Mouse (Mus musculus): ENCODE measurements around the gene Asic4.

The Asic4 gene

DNA sequence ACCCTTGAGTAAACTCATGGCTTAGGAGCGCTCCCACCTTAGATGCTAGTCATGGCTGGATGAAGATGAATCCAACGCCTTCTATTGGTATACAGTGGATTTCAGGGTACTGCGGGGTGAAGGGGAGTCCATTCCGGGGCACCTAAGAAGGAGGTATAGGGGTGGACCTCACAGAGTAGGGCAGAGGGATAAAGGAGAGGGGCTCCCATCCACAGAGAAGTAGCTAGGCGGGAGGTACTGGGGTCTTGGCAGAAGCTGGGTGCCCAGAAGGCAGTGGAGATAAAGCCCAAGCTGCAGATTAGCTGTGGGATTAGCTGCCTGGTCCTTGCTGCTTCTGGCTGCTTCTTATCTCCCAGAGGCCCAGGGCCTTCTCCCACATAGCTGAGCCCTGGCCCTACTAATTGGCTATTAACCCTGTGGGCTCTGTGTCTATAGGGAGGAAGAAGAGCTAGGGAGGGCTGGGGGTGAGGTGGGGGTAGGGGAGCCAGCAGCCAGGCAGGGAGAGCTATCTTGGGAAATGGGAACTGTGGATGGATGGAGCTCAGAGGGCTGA lies 13.5 kb downstream of the Asic4 start:
- no peak for DNase-seq (ENCODE audit: low spot score in 2 of 2)

DNA sequence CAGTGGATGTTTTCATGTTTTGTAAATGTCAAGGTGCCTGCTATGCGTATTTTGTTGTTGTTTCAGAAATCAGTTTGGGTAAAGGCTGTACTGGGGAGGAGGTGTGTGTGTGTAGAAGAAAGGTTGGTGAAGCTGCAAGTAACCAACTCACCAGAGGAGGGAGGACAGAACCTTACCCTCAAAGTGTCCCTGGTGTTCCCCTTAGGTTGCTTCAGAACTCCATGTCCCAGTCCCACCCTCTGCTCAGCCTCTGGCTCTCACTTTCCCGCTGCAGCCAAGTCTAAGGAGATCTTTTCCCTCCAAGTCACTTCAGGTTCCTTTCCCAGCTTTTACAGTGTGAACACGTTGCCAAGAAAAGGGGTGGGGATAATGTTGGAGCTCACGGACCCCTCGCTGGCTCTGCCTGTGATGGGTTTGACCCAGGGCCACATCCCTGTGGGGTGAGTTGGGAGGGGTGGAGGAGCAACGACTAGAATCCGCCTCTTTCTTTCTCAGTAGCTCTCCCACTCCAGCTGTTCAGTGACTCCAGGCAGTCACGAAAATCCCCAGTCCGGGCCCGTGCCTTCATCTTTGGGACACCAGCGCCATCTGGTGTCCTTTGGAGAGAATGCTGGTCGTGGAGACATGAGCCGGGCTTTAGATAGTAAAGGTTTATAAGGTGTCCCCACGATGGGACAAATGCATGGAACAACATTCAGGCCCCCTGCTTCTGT lies 17.1 kb downstream of the Asic4 start:
- DNase-seq (ENCODE audit: low spot score in 2 of 2), result peak; percentile 76 to 83

DNA sequence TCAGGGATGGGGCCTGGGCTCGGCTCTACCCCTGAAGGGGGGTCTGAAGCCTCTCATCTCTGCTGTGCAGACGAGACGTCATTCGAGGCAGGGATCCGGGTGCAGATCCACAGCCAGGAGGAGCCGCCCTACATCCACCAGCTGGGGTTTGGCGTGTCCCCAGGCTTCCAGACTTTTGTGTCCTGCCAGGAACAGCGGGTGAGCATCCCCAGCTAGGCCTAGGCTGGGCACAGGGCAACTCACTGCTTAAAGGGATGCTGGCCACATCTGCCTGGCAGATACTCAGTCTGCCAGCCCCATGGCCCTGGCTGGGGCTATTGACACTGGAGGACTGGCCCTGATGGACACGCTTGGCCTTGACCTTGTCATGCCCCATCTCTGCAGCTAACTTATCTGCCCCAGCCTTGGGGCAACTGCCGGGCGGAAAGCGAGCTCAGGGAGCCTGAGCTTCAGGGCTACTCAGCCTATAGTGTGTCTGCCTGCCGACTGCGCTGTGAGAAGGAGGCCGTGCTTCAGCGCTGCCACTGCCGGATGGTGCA lies 19.1 kb downstream of the Asic4 start:
- no peak for DNase-seq (ENCODE audit: low spot score in 2 of 2)

- no peak for DNase-seq (ENCODE audit: low spot score in 2 of 2)
Measured at GRCm38 (mm10) chr1:75476441-75476840, 26.2 kb downstream of the Asic4 start.

GRCm38 (mm10) chr1:75477264-75477965 lies 27.2 kb downstream of the Asic4 start:
- DNase-seq (ENCODE audit: low spot score in 2 of 2), result peak; percentile 81

GRCm38 (mm10) chr1:75477966-75478290 lies 27.7 kb downstream of the Asic4 start:
- DNase-seq (ENCODE audit: low spot score in 2 of 2), result no peak

DNA sequence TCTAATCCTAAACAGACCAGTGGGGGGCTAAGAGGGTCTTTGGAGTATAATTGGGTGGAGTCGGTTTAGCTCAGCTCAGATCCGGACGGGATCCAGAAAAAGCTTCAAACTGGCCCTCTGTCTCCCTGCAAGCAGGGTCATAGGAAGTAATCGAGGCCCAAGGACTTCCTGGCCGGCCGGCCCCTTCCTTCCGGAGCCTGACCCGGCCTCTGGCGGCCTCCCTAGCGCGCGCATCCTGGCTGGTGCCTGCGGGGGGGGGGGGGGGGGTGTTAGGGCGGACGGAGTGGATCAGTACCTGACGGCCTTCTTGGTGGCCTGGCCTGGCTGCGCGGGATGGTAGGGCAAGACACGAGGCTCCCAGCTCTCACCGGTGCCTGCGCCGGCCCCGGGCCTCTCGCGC lies 28.3 kb downstream of the Asic4 start:
- DNase-seq (ENCODE audit: low spot score in 2 of 2), result no peak

GRCm38 (mm10) chr1:75478916-75479634 lies 28.8 kb downstream of the Asic4 start, which contains the start of the genes Chpf and Tmem198:
Chpf (minus strand) TSS chr1:75479307.
Tmem198 (plus strand) TSS chr1:75479532.
- peak; percentile 92 to 94 for DNase-seq (ENCODE audit: low spot score in 2 of 2)

DNA sequence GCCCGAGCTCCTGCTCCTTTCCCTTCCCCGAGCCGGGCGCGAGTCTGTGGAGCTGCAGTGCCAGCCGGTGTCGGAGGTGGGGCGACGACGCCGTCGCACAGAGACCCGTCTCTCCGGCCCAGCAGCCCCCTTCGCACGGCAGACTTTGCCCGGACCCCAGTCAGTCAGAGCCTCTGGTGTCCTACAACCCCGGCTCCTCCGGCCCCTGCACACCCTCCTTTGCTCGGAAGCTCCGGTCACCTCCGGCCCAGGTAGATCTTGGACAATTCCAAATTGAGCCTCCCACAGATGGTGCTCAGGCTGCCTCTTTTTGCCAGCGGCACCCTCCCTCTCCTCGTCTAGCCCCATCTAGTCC lies 29.4 kb downstream of the Asic4 start:
- DNase-seq (ENCODE audit: low spot score in 2 of 2), result no peak

DNA sequence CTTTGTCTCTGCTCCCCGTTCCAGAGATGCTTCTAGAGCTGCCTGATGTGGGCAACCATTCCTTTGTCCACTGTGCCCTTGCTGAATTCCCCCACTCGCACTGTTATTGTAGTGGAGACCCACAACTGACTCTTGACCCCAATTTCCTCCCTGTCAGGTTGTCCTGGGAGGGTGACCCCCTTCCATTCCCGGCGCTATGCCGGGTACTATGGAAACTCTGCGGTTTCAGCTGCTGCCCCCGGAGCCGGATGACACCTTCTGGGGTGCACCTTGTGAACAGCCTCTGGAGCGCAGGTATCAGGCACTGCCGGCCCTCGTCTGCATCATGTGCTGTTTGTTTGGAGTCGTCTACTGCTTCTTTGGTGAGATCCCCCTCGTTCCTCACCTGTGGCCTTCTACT lies 29.8 kb downstream of the Asic4 start:
- no peak for DNase-seq (ENCODE audit: low spot score in 2 of 2)

GRCm38 (mm10) chr1:75480735-75481134 lies 30.5 kb downstream of the Asic4 start:
- DNase-seq (ENCODE audit: low spot score in 2 of 2), result no peak

GRCm38 (mm10) chr1:75486561-75486960 lies 36.3 kb downstream of the Asic4 start:
- no peak for DNase-seq (ENCODE audit: low spot score in 2 of 2)

DNA sequence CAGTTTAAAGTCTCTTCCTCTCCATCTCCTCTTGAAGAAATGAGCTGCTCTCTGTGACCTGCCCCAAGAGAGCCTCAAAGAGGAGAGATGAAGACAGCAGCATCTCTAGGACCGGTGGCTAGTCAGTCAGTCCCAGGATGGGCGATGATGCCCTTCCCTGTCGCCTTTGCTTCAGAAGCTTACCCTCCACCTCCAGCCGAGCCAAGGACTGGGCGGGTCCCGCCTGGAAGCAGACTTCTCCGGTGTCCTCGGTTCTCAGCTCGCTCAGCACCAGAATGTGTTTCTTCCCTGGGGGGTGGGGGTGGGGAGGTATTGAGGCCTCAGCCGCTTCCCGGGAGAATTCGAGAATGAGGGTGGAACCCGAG lies 36.8 kb downstream of the Asic4 start:
- no peak for DNase-seq (ENCODE audit: low spot score in 2 of 2)

- DNase-seq (ENCODE audit: low spot score in 2 of 2), result peak; percentile 47 to 61
Measured at GRCm38 (mm10) chr1:75487405-75488161, 37.3 kb downstream of the Asic4 start.

GRCm38 (mm10) chr1:75490785-75491551 lies 40.7 kb downstream of the Asic4 start:
- DNase-seq (ENCODE audit: low spot score in 2 of 2), result no peak

- DNase-seq (ENCODE audit: low spot score in 2 of 2), result no peak
Measured at GRCm38 (mm10) chr1:75492579-75493170, 42.4 kb downstream of the Asic4 start.

DNA sequence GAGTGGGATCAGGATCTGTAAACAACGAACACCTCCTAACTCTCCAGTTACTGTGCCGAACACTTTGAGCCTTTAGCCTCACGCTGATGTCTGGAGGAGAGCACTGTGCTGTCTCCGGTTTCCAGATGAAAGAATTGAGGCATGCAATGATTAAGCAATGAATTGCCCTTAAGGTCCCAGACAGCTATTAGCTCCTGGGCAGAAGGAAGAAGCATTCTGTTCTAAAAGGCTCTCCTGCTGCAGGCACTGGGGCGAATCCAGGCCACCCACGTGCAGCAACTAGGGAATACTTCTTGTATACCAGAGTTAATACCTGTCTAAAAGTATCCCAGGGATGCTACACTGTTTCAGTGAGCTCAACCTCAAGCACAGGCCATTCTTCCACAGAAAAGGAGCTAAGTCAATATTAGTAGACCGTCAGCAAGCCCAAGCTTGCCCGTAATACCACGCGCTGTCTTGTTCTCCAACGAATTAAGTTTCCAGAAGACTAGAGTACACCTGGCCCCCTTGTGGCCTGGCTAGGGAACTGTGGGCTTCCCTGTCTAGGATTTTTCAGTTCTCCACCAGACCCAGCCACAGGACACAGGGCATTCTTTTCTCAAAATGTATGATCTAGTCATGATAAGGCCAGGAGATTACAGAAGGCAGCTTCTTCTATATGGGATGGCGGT lies 44.8 kb downstream of the Asic4 start:
- no peak for DNase-seq (ENCODE audit: low spot score in 2 of 2)

GRCm38 (mm10) chr1:75498897-75499296 lies 48.7 kb downstream of the Asic4 start:
- no peak for DNase-seq (ENCODE audit: low spot score in 2 of 2)

GRCm38 (mm10) chr1:75499441-75499840 lies 49.2 kb downstream of the Asic4 start:
- no peak for DNase-seq (ENCODE audit: low spot score in 2 of 2)

GRCm38 (mm10) chr1:75501905-75502304 lies 51.7 kb downstream of the Asic4 start:
- DNase-seq (ENCODE audit: low spot score in 2 of 2), result no peak

Data from frontal cortex, postnatal 25 days (tissue).